Comparison of ENCODE assay signal across 19 mouse cellular contexts in the genomic region with DNA sequence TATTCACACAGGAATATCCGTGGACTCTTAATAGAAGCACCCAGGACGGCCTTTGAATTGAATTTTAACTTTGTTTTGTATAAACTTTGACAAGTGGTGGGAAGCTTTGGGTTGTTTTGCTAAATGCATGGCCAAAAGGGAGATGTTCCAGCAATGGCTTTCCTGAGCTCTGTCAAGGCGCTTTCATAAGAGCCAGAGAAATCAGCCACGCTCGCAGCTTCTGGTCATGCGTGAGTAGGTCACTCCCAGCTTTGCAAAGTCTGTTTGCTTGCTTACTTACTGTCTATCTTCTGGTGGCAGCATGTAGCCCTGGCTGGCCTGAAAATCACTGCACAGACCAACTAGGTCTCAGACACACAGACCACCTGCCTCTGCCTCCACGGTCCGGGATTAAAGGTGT.
DNase-seq lines count a peak whose midpoint lies in the region; ATAC-seq lines count a peak whose summit lies in the region.
"Had no signal": no experiment of that assay in that cellular context is flagged by ENCODE, and none has a peak within 500 bp of the region (broad histone marks: within the 10 kb centered on the region; RNA-seq: fewer than 3 reads in every experiment).

No protein-coding gene starts in this region.

- H3K4me2 ChIP-seq in forebrain, embryonic 13.5 days = no peak overlapping the region
- H3K4me2 ChIP-seq in forebrain, embryonic 12.5 days = no peak overlapping the region
- no peak overlapping the region for H3K4me2 ChIP-seq in hindbrain, embryonic 13.5 days
- no peak overlapping the region for H3K4me2 ChIP-seq in hindbrain, embryonic 12.5 days (replicated peaks)
- H3K4me2 ChIP-seq in intestine, embryonic 14.5 days (ENCODE audit: low read length) = no peak overlapping the region
- no peak overlapping the region for H3K4me2 ChIP-seq in intestine, embryonic 15.5 days (replicated peaks)
- H3K4me2 ChIP-seq: embryonic facial prominence, embryonic 12.5 days; heart, embryonic 12.5 days had no signal

- DNase-seq in intestine, embryonic 14.5 days (ENCODE audit: low spot score) = peak; percentile 34
- DNase-seq in MN1 (ENCODE audit: low spot score) = peak; percentile 12
- DNase-seq in natural killer cell, adult 2 months (ENCODE audit: low spot score in 2 of 2) = no peak
- DNase-seq: adrenal gland, postnatal 10 days; B cell, adult 2 months; cerebellum, adult 11 months; cerebellum, adult 8-10 months; cerebellum, postnatal 25 days; kidney, adult 8-10 months had no signal

- H3K36me3 ChIP-seq in forebrain, embryonic 13.5 days (ENCODE audit: poor library complexity, severe bottlenecking) = peaks cover 81% of the 10 kb centered on the region
- H3K36me3 ChIP-seq in forebrain, embryonic 12.5 days (replicated peaks) = peaks cover 65% of the 10 kb centered on the region
- H3K36me3 ChIP-seq in hindbrain, embryonic 13.5 days = peaks cover 82% of the 10 kb centered on the region
- peaks cover 60% of the 10 kb centered on the region for H3K36me3 ChIP-seq in hindbrain, embryonic 12.5 days
- H3K36me3 ChIP-seq in intestine, embryonic 14.5 days (ENCODE audit: control insufficient read depth, insufficient read depth, low read length) = peaks cover 44% of the 10 kb centered on the region
- peaks cover 5% of the 10 kb centered on the region; the same call in 1 of the 2 replicates for H3K36me3 ChIP-seq in intestine, embryonic 15.5 days
- H3K36me3 ChIP-seq: G1E; heart, embryonic 12.5 days had no signal

- no peaks in the 10 kb centered on the region for H3K27me3 ChIP-seq in forebrain, embryonic 13.5 days
- no peaks in the 10 kb centered on the region for H3K27me3 ChIP-seq in forebrain, embryonic 12.5 days
- H3K27me3 ChIP-seq in hindbrain, embryonic 13.5 days = no peaks in the 10 kb centered on the region
- no peaks in the 10 kb centered on the region for H3K27me3 ChIP-seq in hindbrain, embryonic 12.5 days
- no peaks in the 10 kb centered on the region for H3K27me3 ChIP-seq in intestine, embryonic 14.5 days (replicated peaks; ENCODE audit: control insufficient read depth, insufficient read depth, low read length)
- H3K27me3 ChIP-seq in intestine, embryonic 15.5 days (replicated peaks) = no peaks in the 10 kb centered on the region
- H3K27me3 ChIP-seq: embryonic facial prominence, embryonic 12.5 days; heart, embryonic 12.5 days had no signal

- no peak overlapping the region for H3K27ac ChIP-seq in forebrain, embryonic 13.5 days
- no peak overlapping the region for H3K27ac ChIP-seq in forebrain, embryonic 12.5 days
- H3K27ac ChIP-seq in hindbrain, embryonic 13.5 days = no peak overlapping the region
- H3K27ac ChIP-seq in hindbrain, embryonic 12.5 days = no peak overlapping the region
- no peak overlapping the region for H3K27ac ChIP-seq in intestine, embryonic 14.5 days (ENCODE audit: low read depth)
- no peak overlapping the region for H3K27ac ChIP-seq in intestine, embryonic 15.5 days
- H3K27ac ChIP-seq: embryonic facial prominence, embryonic 12.5 days had no signal

- H3K9me3 ChIP-seq in forebrain, embryonic 13.5 days (replicated peaks) = no peaks in the 10 kb centered on the region
- H3K9me3 ChIP-seq in forebrain, embryonic 12.5 days = no peaks in the 10 kb centered on the region
- H3K9me3 ChIP-seq in hindbrain, embryonic 13.5 days = no peaks in the 10 kb centered on the region
- H3K9me3 ChIP-seq in hindbrain, embryonic 12.5 days (replicated peaks) = no peaks in the 10 kb centered on the region
- no peaks in the 10 kb centered on the region for H3K9me3 ChIP-seq in intestine, embryonic 14.5 days (ENCODE audit: control insufficient read depth, low read length)
- no peaks in the 10 kb centered on the region for H3K9me3 ChIP-seq in intestine, embryonic 15.5 days
- H3K9me3 ChIP-seq: embryonic facial prominence, embryonic 12.5 days; G1E; heart, embryonic 12.5 days had no signal

- no peaks in the 10 kb centered on the region for H3K4me1 ChIP-seq in forebrain, embryonic 13.5 days
- H3K4me1 ChIP-seq in forebrain, embryonic 12.5 days = no peaks in the 10 kb centered on the region
- no peaks in the 10 kb centered on the region for H3K4me1 ChIP-seq in hindbrain, embryonic 13.5 days (replicated peaks)
- no peaks in the 10 kb centered on the region for H3K4me1 ChIP-seq in hindbrain, embryonic 12.5 days
- H3K4me1 ChIP-seq in intestine, embryonic 14.5 days (replicated peaks; ENCODE audit: control insufficient read depth, insufficient read depth, low read length) = no peaks in the 10 kb centered on the region
- H3K4me1 ChIP-seq in intestine, embryonic 15.5 days (replicated peaks) = no peaks in the 10 kb centered on the region
- H3K4me1 ChIP-seq: embryonic facial prominence, embryonic 12.5 days; heart, embryonic 12.5 days had no signal

- ATAC-seq in forebrain, embryonic 13.5 days = peak; percentile 26; the same call in 1 of the 2 replicates
- no peak for ATAC-seq in forebrain, embryonic 12.5 days (ENCODE audit: low FRiP score)
- 0 out of 2 replicates have a peak, but pooled peaks have one; percentile 9 for ATAC-seq in hindbrain, embryonic 13.5 days (ENCODE audit: low FRiP score)
- no peak for ATAC-seq in hindbrain, embryonic 12.5 days (ENCODE audit: low FRiP score)
- ATAC-seq in intestine, embryonic 14.5 days (replicated peaks; ENCODE audit: low FRiP score, low TSS enrichment, low read depth) = no peak
- no peak for ATAC-seq in intestine, embryonic 15.5 days
- ATAC-seq: CD4-positive, CD25-positive, alpha-beta regulatory T cell, adult 4 months; intestine, postnatal 0 days had no signal

- 93% methylated on average over 8 of the region's 8 CpGs for WGBS in forebrain, embryonic 13.5 days
- WGBS in forebrain, embryonic 12.5 days = 95% methylated on average over 8 of the region's 8 CpGs
- 92% methylated on average over 8 of the region's 8 CpGs for WGBS in hindbrain, embryonic 13.5 days
- WGBS in hindbrain, embryonic 12.5 days = 93% methylated on average over 8 of the region's 8 CpGs
- WGBS in intestine, embryonic 14.5 days = 93% methylated on average over 8 of the region's 8 CpGs
- 89% methylated on average over 8 of the region's 8 CpGs for WGBS in intestine, embryonic 15.5 days

- H3K9ac ChIP-seq in forebrain, embryonic 13.5 days = no peak overlapping the region
- H3K9ac ChIP-seq in forebrain, embryonic 12.5 days = no peak overlapping the region
- no peak overlapping the region for H3K9ac ChIP-seq in hindbrain, embryonic 13.5 days
- H3K9ac ChIP-seq in hindbrain, embryonic 12.5 days = no peak overlapping the region
- H3K9ac ChIP-seq in intestine, embryonic 14.5 days (ENCODE audit: low read length) = no peak overlapping the region
- H3K9ac ChIP-seq in intestine, embryonic 15.5 days = no peak overlapping the region
- H3K9ac ChIP-seq: embryonic facial prominence, embryonic 12.5 days; heart, embryonic 12.5 days had no signal

- H3K4me3 ChIP-seq in forebrain, embryonic 13.5 days = no peak overlapping the region
- no peak overlapping the region for H3K4me3 ChIP-seq in forebrain, embryonic 12.5 days (replicated peaks)
- H3K4me3 ChIP-seq in hindbrain, embryonic 13.5 days = no peak overlapping the region
- no peak overlapping the region for H3K4me3 ChIP-seq in hindbrain, embryonic 12.5 days
- no peak overlapping the region for H3K4me3 ChIP-seq in intestine, embryonic 14.5 days (ENCODE audit: low read depth, low read length)
- no peak overlapping the region for H3K4me3 ChIP-seq in intestine, embryonic 15.5 days (replicated peaks)
- H3K4me3 ChIP-seq: embryonic facial prominence, embryonic 12.5 days; heart, embryonic 12.5 days had no signal

Comparison
In these comparisons a context has a peak if more than half of its experiments do, and no peak if none do; other contexts are left out.
1. ATAC-seq: peak in forebrain, embryonic 13.5 days (single experiment) and hindbrain, embryonic 13.5 days (single experiment); none in forebrain, embryonic 12.5 days (single experiment), hindbrain, embryonic 12.5 days (single experiment), intestine, embryonic 14.5 days (single experiment) and intestine, embryonic 15.5 days (single experiment).
2. DNase-seq: peak in intestine, embryonic 14.5 days (single experiment) and MN1 (single experiment); none in natural killer cell, adult 2 months (0 of 2).